9 mouse cellular contexts compared by ENCODE assay signal in genomic region chr13:21160657-21161590, GRCm38 (mm10). TPM values are rescaled to one million over a fixed set of nuclear protein-coding genes. Genes with fewer than 3 reads are reported as not detected.
A peak's percentile ranks its signal among the peaks of the same experiment; 100 is the strongest.
DNase-seq lines count a peak whose midpoint lies in the region; ATAC-seq and TF ChIP-seq lines count a peak whose summit lies in the region.
"Had no signal": no experiment of that assay in that cellular context is flagged by ENCODE, and none has a peak within 500 bp of the region (broad histone marks: within the 10 kb centered on the region; RNA-seq: fewer than 3 reads in every experiment).

No protein-coding gene starts in this region.

- 0 out of 2 replicates have a peak, but pooled peaks have one; percentile 17 for TF ChIP-seq EP300 in heart, postnatal 0 days (IDR thresholded peaks at IDR 0.05; ENCODE audit: low read depth)
- TF ChIP-seq EP300 in stomach, postnatal 0 days (optimal IDR thresholded peaks at IDR 0.05), result peak; percentile 24

- no peak for TF ChIP-seq CTCF in heart, postnatal 0 days (IDR thresholded peaks at IDR 0.05; ENCODE audit: low read depth)
- TF ChIP-seq CTCF in stomach, postnatal 0 days (IDR thresholded peaks at IDR 0.05; ENCODE audit: low read depth), result no peak

- H3K36me3 ChIP-seq in forebrain, embryonic 11.5 days (ENCODE audit: control insufficient read depth, insufficient read depth, low read length), result no peaks in the 10 kb centered on the region
- H3K36me3 ChIP-seq in heart, postnatal 0 days (replicated peaks; ENCODE audit: control insufficient read depth, insufficient read depth, low read length), result no peaks in the 10 kb centered on the region
- H3K36me3 ChIP-seq in liver, embryonic 16.5 days (ENCODE audit: control insufficient read depth, insufficient read depth), result no peaks in the 10 kb centered on the region
- no peaks in the 10 kb centered on the region for H3K36me3 ChIP-seq in neural tube, embryonic 12.5 days
- no peaks in the 10 kb centered on the region for H3K36me3 ChIP-seq in stomach, postnatal 0 days (ENCODE audit: control insufficient read depth, insufficient read depth, low read length)

- no peaks in the 10 kb centered on the region for H3K27me3 ChIP-seq in forebrain, embryonic 11.5 days (ENCODE audit: control insufficient read depth, insufficient read depth, low read length)
- no peaks in the 10 kb centered on the region for H3K27me3 ChIP-seq in heart, postnatal 0 days (ENCODE audit: control insufficient read depth, insufficient read depth, low read length)
- H3K27me3 ChIP-seq in liver, embryonic 16.5 days (ENCODE audit: control insufficient read depth, insufficient read depth, low read depth, low read length), result peaks cover 23% of the 10 kb centered on the region
- 0 out of 2 replicates have a peak, but pooled peaks cover 2% of the 10 kb centered on the region for H3K27me3 ChIP-seq in neural tube, embryonic 12.5 days (replicated peaks)
- no peaks in the 10 kb centered on the region for H3K27me3 ChIP-seq in stomach, postnatal 0 days (ENCODE audit: control insufficient read depth, insufficient read depth, low read length)

- DNase-seq in CD8-positive naive resting alpha-beta T cell, adult 2 months (ENCODE audit: low read depth in 2 of 2, low spot score in 2 of 2), result peak; percentile 94 to 95
- DNase-seq in c-Kit-positive CD71-positive TER-119-negative erythroid progenitor cells, embryonic 14.5 days (ENCODE audit: low read depth), result peak; percentile 85
- peak; percentile 94 for DNase-seq in forebrain, embryonic 11.5 days (ENCODE audit: low spot score)
- peak; percentile 80 for DNase-seq in heart, postnatal 0 days (ENCODE audit: low spot score)
- DNase-seq in kidney, postnatal 4 days, result peak; percentile 93 to 94
- DNase-seq in stomach, postnatal 0 days (ENCODE audit: low spot score), result peak; percentile 91

- peak overlapping the region; percentile 93 for H3K4me2 ChIP-seq in forebrain, embryonic 11.5 days (ENCODE audit: low read depth, low read length, severe bottlenecking)
- peak overlapping the region; percentile 76 for H3K4me2 ChIP-seq in heart, postnatal 0 days (ENCODE audit: low read depth, low read length)
- H3K4me2 ChIP-seq in liver, embryonic 16.5 days (ENCODE audit: low read depth, low read length), result peak overlapping the region; percentile 92
- H3K4me2 ChIP-seq in neural tube, embryonic 12.5 days (replicated peaks), result peak overlapping the region; percentile 91
- H3K4me2 ChIP-seq in stomach, postnatal 0 days (replicated peaks; ENCODE audit: low read depth), result peak overlapping the region; percentile 91

- no peaks in the 10 kb centered on the region for H3K4me1 ChIP-seq in forebrain, embryonic 11.5 days (replicated peaks; ENCODE audit: control insufficient read depth, insufficient read depth, low read length)
- no peaks in the 10 kb centered on the region for H3K4me1 ChIP-seq in heart, postnatal 0 days (ENCODE audit: control insufficient read depth, insufficient read depth)
- H3K4me1 ChIP-seq in liver, embryonic 16.5 days (ENCODE audit: control insufficient read depth, low read depth, low read length), result peaks cover 14% of the 10 kb centered on the region
- H3K4me1 ChIP-seq in neural tube, embryonic 12.5 days, result peaks cover 3% of the 10 kb centered on the region; the same call in 1 of the 2 replicates
- no peaks in the 10 kb centered on the region for H3K4me1 ChIP-seq in stomach, postnatal 0 days (replicated peaks; ENCODE audit: control insufficient read depth, insufficient read depth)

- no peaks in the 10 kb centered on the region for H3K9me3 ChIP-seq in forebrain, embryonic 11.5 days (ENCODE audit: control insufficient read depth, low read length)
- H3K9me3 ChIP-seq in heart, postnatal 0 days (replicated peaks; ENCODE audit: control insufficient read depth, low read length), result no peaks in the 10 kb centered on the region
- no peaks in the 10 kb centered on the region for H3K9me3 ChIP-seq in liver, embryonic 16.5 days (replicated peaks; ENCODE audit: control insufficient read depth, low read length)
- H3K9me3 ChIP-seq in neural tube, embryonic 12.5 days, result no peaks in the 10 kb centered on the region
- no peaks in the 10 kb centered on the region for H3K9me3 ChIP-seq in stomach, postnatal 0 days (ENCODE audit: control insufficient read depth, low read length)

- under 1% methylated on average over 32 of the region's 32 CpGs for WGBS in forebrain, embryonic 11.5 days
- WGBS in heart, postnatal 0 days, result under 1% methylated on average over 32 of the region's 32 CpGs
- under 1% methylated on average over 32 of the region's 32 CpGs for WGBS in liver, embryonic 16.5 days (ENCODE audit: insufficient replicate concordance)
- WGBS in neural tube, embryonic 12.5 days, result under 1% methylated on average over 32 of the region's 32 CpGs
- WGBS in stomach, postnatal 0 days, result under 1% methylated on average over 32 of the region's 32 CpGs

- H3K4me3 ChIP-seq in forebrain, embryonic 11.5 days (ENCODE audit: low read depth, low read length), result peak overlapping the region; percentile 56
- peak overlapping the region; percentile 81 for H3K4me3 ChIP-seq in heart, postnatal 0 days (ENCODE audit: low read depth, low read length)
- H3K4me3 ChIP-seq in liver, embryonic 16.5 days (ENCODE audit: low read depth, low read length), result peak overlapping the region; percentile 78
- peak overlapping the region; percentile 51 for H3K4me3 ChIP-seq in neural tube, embryonic 12.5 days
- peak overlapping the region; percentile 45 for H3K4me3 ChIP-seq in stomach, postnatal 0 days (ENCODE audit: low read depth, low read length)

- H3K27ac ChIP-seq in forebrain, embryonic 11.5 days (ENCODE audit: low read depth, low read length), result no peak overlapping the region
- peak overlapping the region; percentile 46; the same call in 1 of the 2 replicates for H3K27ac ChIP-seq in heart, postnatal 0 days (ENCODE audit: low read depth)
- no peak overlapping the region for H3K27ac ChIP-seq in liver, embryonic 16.5 days (ENCODE audit: low read length)
- H3K27ac ChIP-seq in neural tube, embryonic 12.5 days, result no peak overlapping the region
- no peak overlapping the region for H3K27ac ChIP-seq in stomach, postnatal 0 days (replicated peaks)

- H3K9ac ChIP-seq in forebrain, embryonic 11.5 days (ENCODE audit: low read length), result 0 out of 2 replicates have a peak overlapping the region, but pooled peaks have one; percentile 13
- peak overlapping the region; percentile 52 for H3K9ac ChIP-seq in heart, postnatal 0 days (replicated peaks; ENCODE audit: low read depth, low read length)
- H3K9ac ChIP-seq in liver, embryonic 16.5 days (ENCODE audit: low read depth, low read length), result peak overlapping the region; percentile 59
- no peak overlapping the region for H3K9ac ChIP-seq in neural tube, embryonic 12.5 days
- H3K9ac ChIP-seq in stomach, postnatal 0 days (ENCODE audit: low read length), result no peak overlapping the region

- peak; percentile 89 for ATAC-seq in forebrain, embryonic 11.5 days (replicated peaks; ENCODE audit: low FRiP score)
- peak; percentile 92 for ATAC-seq in heart, postnatal 0 days (ENCODE audit: insufficient read depth, low read depth)
- ATAC-seq in liver, embryonic 16.5 days (ENCODE audit: low read depth), result peak; percentile 88
- peak; percentile 90 for ATAC-seq in neural tube, embryonic 12.5 days (ENCODE audit: low FRiP score, low read depth)
- peak; percentile 87 for ATAC-seq in stomach, postnatal 0 days (ENCODE audit: low FRiP score, low TSS enrichment)

RNA-seq across cellular contexts. Expression of gene Olfr1368, which starts 15.3 kb away (rescaled TPM):
- not detected in 2 replicates for polyA plus RNA-seq in forebrain, embryonic 11.5 days (2014; fragmentation: Nextera tagmentation; extraction: Ambion mirVana)
- not detected in 2 replicates for total RNA-seq in heart, postnatal 0 days (2014; rRNA removed; ENCODE audit: low replicate concordance)
- polyA plus RNA-seq in heart, postnatal 0 days (2015; fragmentation: Nextera tagmentation; extraction: Ambion mirVana), result not detected in 2 replicates
- polyA plus RNA-seq in liver, embryonic 16.5 days (2015; fragmentation: Nextera tagmentation; extraction: Ambion mirVana), result not detected in 2 replicates
- not detected in 2 replicates for polyA plus RNA-seq in neural tube, embryonic 12.5 days (2016; fragmentation: Nextera tagmentation; extraction: Ambion mirVana)
- not detected in 2 replicates for polyA plus RNA-seq in stomach, postnatal 0 days (2015; fragmentation: Nextera tagmentation; extraction: Ambion mirVana)
- polyA plus RNA-seq: frontal cortex, adult 2 months had no signal

RNA-seq across cellular contexts. Expression of gene Trim27, which starts 18.3 kb away (rescaled TPM):
- 178 and 183 TPM in 2 replicates for polyA plus RNA-seq in forebrain, embryonic 11.5 days (2014; fragmentation: Nextera tagmentation; extraction: Ambion mirVana)
- total RNA-seq in heart, postnatal 0 days (2014; rRNA removed; ENCODE audit: low replicate concordance), result 54.7 and 58.2 TPM in 2 replicates
- 33.0 and 35.3 TPM in 2 replicates for polyA plus RNA-seq in heart, postnatal 0 days (2015; fragmentation: Nextera tagmentation; extraction: Ambion mirVana)
- 41.3 and 42.7 TPM in 2 replicates for polyA plus RNA-seq in liver, embryonic 16.5 days (2015; fragmentation: Nextera tagmentation; extraction: Ambion mirVana)
- 124 and 125 TPM in 2 replicates for polyA plus RNA-seq in neural tube, embryonic 12.5 days (2016; fragmentation: Nextera tagmentation; extraction: Ambion mirVana)
- 58.5 and 60.2 TPM in 2 replicates for polyA plus RNA-seq in stomach, postnatal 0 days (2015; fragmentation: Nextera tagmentation; extraction: Ambion mirVana)

RNA-seq across cellular contexts. Expression of gene Olfr263, which starts 31.5 kb away (rescaled TPM):
- not detected in 2 replicates for polyA plus RNA-seq in forebrain, embryonic 11.5 days (2014; fragmentation: Nextera tagmentation; extraction: Ambion mirVana)
- not detected in 2 replicates for total RNA-seq in heart, postnatal 0 days (2014; rRNA removed; ENCODE audit: low replicate concordance)
- not detected in 2 replicates for polyA plus RNA-seq in heart, postnatal 0 days (2015; fragmentation: Nextera tagmentation; extraction: Ambion mirVana)
- polyA plus RNA-seq in liver, embryonic 16.5 days (2015; fragmentation: Nextera tagmentation; extraction: Ambion mirVana), result not detected in 2 replicates
- polyA plus RNA-seq in neural tube, embryonic 12.5 days (2016; fragmentation: Nextera tagmentation; extraction: Ambion mirVana), result not detected in 2 replicates
- polyA plus RNA-seq in stomach, postnatal 0 days (2015; fragmentation: Nextera tagmentation; extraction: Ambion mirVana), result not detected in 2 replicates
- polyA plus RNA-seq: frontal cortex, adult 2 months had no signal

RNA-seq across cellular contexts. Expression of gene Olfr1369-ps1, which starts 49.6 kb away (rescaled TPM):
- polyA plus RNA-seq in forebrain, embryonic 11.5 days (2014; fragmentation: Nextera tagmentation; extraction: Ambion mirVana), result not detected in 2 replicates
- not detected in 2 replicates for total RNA-seq in heart, postnatal 0 days (2014; rRNA removed; ENCODE audit: low replicate concordance)
- not detected in 2 replicates for polyA plus RNA-seq in heart, postnatal 0 days (2015; fragmentation: Nextera tagmentation; extraction: Ambion mirVana)
- polyA plus RNA-seq in liver, embryonic 16.5 days (2015; fragmentation: Nextera tagmentation; extraction: Ambion mirVana), result 0.05 TPM in 1 of 2 replicates, not detected in the other
- not detected in 2 replicates for polyA plus RNA-seq in neural tube, embryonic 12.5 days (2016; fragmentation: Nextera tagmentation; extraction: Ambion mirVana)
- polyA plus RNA-seq in stomach, postnatal 0 days (2015; fragmentation: Nextera tagmentation; extraction: Ambion mirVana), result 0.04 TPM in 2 replicates
- polyA plus RNA-seq: frontal cortex, adult 2 months had no signal

Comparison
In these comparisons a context has a peak if more than half of its experiments do, and no peak if none do; other contexts are left out.
1. H3K9ac ChIP-seq: peak in forebrain, embryonic 11.5 days (single experiment), heart, postnatal 0 days (single experiment) and liver, embryonic 16.5 days (single experiment); none in neural tube, embryonic 12.5 days (single experiment) and stomach, postnatal 0 days (single experiment).
2. Peak in every context shown above with its lines, with median percentiles within 50 percentile points of each other: DNase-seq, ATAC-seq, H3K4me2 ChIP-seq and H3K4me3 ChIP-seq.